Mouse (Mus musculus): ENCODE data around the gene Baiap2l1.
"Not testable (repeated sequence)": the region's sequence is repeated elsewhere in the genome, so short reads cannot be mapped to it uniquely, and the experiment has no call there.

The Baiap2l1 gene

GRCm38 (mm10) chr5:144351185-144351584 lies 6.7 kb downstream of the Baiap2l1 start:
- DNase-seq (ENCODE audit: low spot score in 2 of 2): no peak

GRCm38 (mm10) chr5:144344592-144344991 lies 13.3 kb downstream of the Baiap2l1 start:
- DNase-seq (ENCODE audit: low spot score in 2 of 2): no peak

GRCm38 (mm10) chr5:144341085-144341484 lies 16.8 kb downstream of the Baiap2l1 start:
- DNase-seq (ENCODE audit: low spot score in 2 of 2): no peak

GRCm38 (mm10) chr5:144338787-144339186 lies 19.1 kb downstream of the Baiap2l1 start:
- no peak for DNase-seq (ENCODE audit: low spot score in 2 of 2)

- not testable (repeated sequence) for DNase-seq (ENCODE audit: low spot score in 2 of 2)
Observed at GRCm38 (mm10) chr5:144335357-144335756, 22.6 kb downstream of the Baiap2l1 start.

GRCm38 (mm10) chr5:144334010-144334409 lies 23.9 kb downstream of the Baiap2l1 start:
- DNase-seq (ENCODE audit: low spot score in 2 of 2): no peak

GRCm38 (mm10) chr5:144322717-144323116 lies 35.2 kb downstream of the Baiap2l1 start:
- no peak for DNase-seq (ENCODE audit: low spot score in 2 of 2)

- DNase-seq (ENCODE audit: low spot score in 2 of 2): no peak
Observed at GRCm38 (mm10) chr5:144321681-144322080, 36.2 kb downstream of the Baiap2l1 start.

GRCm38 (mm10) chr5:144318286-144318685 lies 39.6 kb downstream of the Baiap2l1 start:
- no peak for DNase-seq (ENCODE audit: low spot score in 2 of 2)

- no peak for DNase-seq (ENCODE audit: low spot score in 2 of 2)
Observed at GRCm38 (mm10) chr5:144317426-144317825, 40.5 kb downstream of the Baiap2l1 start.

- DNase-seq (ENCODE audit: low spot score in 2 of 2): no peak
Observed at GRCm38 (mm10) chr5:144316442-144316841, 41.5 kb downstream of the Baiap2l1 start.

- no peak for DNase-seq (ENCODE audit: low spot score in 2 of 2)
Observed at GRCm38 (mm10) chr5:144314731-144315494, 43.0 kb downstream of the Baiap2l1 start.

GRCm38 (mm10) chr5:144313335-144313734 lies 44.6 kb downstream of the Baiap2l1 start:
- no peak for DNase-seq (ENCODE audit: low spot score in 2 of 2)

GRCm38 (mm10) chr5:144312183-144312582 lies 45.7 kb downstream of the Baiap2l1 start:
- DNase-seq (ENCODE audit: low spot score in 2 of 2): no peak

- DNase-seq (ENCODE audit: low spot score in 2 of 2): no peak
Observed at GRCm38 (mm10) chr5:144308929-144309328, 49.0 kb downstream of the Baiap2l1 start.

- no peak for DNase-seq (ENCODE audit: low spot score in 2 of 2)
Observed at GRCm38 (mm10) chr5:144303071-144303470, 54.8 kb downstream of the Baiap2l1 start.

GRCm38 (mm10) chr5:144296090-144296604 lies 61.8 kb downstream of the Baiap2l1 start:
- no peak for DNase-seq (ENCODE audit: low spot score in 2 of 2)

- no peak for DNase-seq (ENCODE audit: low spot score in 2 of 2)
Observed at GRCm38 (mm10) chr5:144295357-144295756, 62.6 kb downstream of the Baiap2l1 start.

GRCm38 (mm10) chr5:144294908-144295307 lies 63.0 kb downstream of the Baiap2l1 start:
- DNase-seq (ENCODE audit: low spot score in 2 of 2): no peak

GRCm38 (mm10) chr5:144289769-144290440 lies 68.0 kb downstream of the Baiap2l1 start:
- DNase-seq (ENCODE audit: low spot score in 2 of 2): no peak

GRCm38 (mm10) chr5:144288391-144288790 lies 69.5 kb downstream of the Baiap2l1 start:
- no peak for DNase-seq (ENCODE audit: low spot score in 2 of 2)

- no peak for DNase-seq (ENCODE audit: low spot score in 2 of 2)
Observed at GRCm38 (mm10) chr5:144287267-144287820, 70.6 kb downstream of the Baiap2l1 start.

Measured in frontal cortex, postnatal 10 days (tissue).